Mouse (Mus musculus) limb, embryonic 11.5 days (tissue): ENCODE results near the gene AY074887. TPM values are rescaled to one million over a fixed set of nuclear protein-coding genes. Genes with fewer than 3 reads are reported as not detected.
A peak's percentile ranks its signal among the peaks of the same experiment; 100 is the strongest.

Source experiments
- ATAC-seq: fragments of 200-750 bp; cut with Nextera tagmentation; 2 replicates; pipeline ENCODE4 v1.8.0; 2017; ENCODE audit warnings: low read depth; ENCODE audit not compliant: insufficient number of reproducible peaks, low FRiP score, low TSS enrichment
- DNase-seq: peaks from one replicate; pipeline ENCODE4 v3.0.0-alpha.2; 2015; ENCODE audit warnings: low spot score
- H3K27ac ChIP-seq: fragments of 300-500 bp; sonication (generic); replicated peaks from 2 replicates; pipeline ENCODE4 v1.5.1; 2014; ENCODE audit warnings: low read depth, mild to moderate bottlenecking, low read length
- H3K27me3 ChIP-seq: fragments of 300-500 bp; sonication (generic); 2 replicates; pipeline ENCODE4 v1.6.1; 2014; ENCODE audit warnings: mild to moderate bottlenecking, low read length, mixed read lengths; ENCODE audit not compliant: control insufficient read depth, insufficient read depth
- H3K36me3 ChIP-seq: fragments of 300-500 bp; sonication (generic); 2 replicates; pipeline ENCODE4 v1.6.1; 2014; ENCODE audit warnings: mild to moderate bottlenecking, low read length, moderate library complexity, mixed read lengths; ENCODE audit not compliant: control insufficient read depth, insufficient read depth
- H3K4me1 ChIP-seq: fragments of 300-500 bp; sonication (generic); 2 replicates; pipeline ENCODE4 v1.6.1; 2014; ENCODE audit warnings: low read length, mixed read lengths; ENCODE audit not compliant: control insufficient read depth, insufficient read depth
- H3K4me2 ChIP-seq: fragments of 300-500 bp; sonication (generic); 2 replicates; pipeline ENCODE4 v1.6.1; 2014; ENCODE audit warnings: low read depth, mild to moderate bottlenecking, moderate library complexity; ENCODE audit not compliant: severe bottlenecking
- H3K4me3 ChIP-seq: fragments of 300-500 bp; sonication (generic); 2 replicates; pipeline ENCODE4 v1.5.1; 2014; ENCODE audit warnings: low read depth, low read length
- H3K9ac ChIP-seq: fragments of 300-500 bp; sonication (generic); 2 replicates; pipeline ENCODE4 v1.6.1; 2014; ENCODE audit warnings: mild to moderate bottlenecking, low read length
- H3K9me3 ChIP-seq: fragments of 300-500 bp; sonication (generic); 2 replicates; pipeline ENCODE4 v1.6.1; 2016; ENCODE audit warnings: low read length; ENCODE audit not compliant: control insufficient read depth
- WGBS: fragments of 180-500 bp; shearing (Covaris S2); extraction: QIAGEN DNeasy Blood & Tissue Kit; methylation state at CpG from one replicate; pipeline ENCODE4 v1.1.7; 2014; 5-methylcytosine and 5-hydroxymethylcytosine counted together
- polyA plus RNA-seq: library from polyadenylated mRNA; unstranded; fragments of >200 nt; fragmentation: Nextera tagmentation; extraction: Ambion mirVana; gene quantifications from 2 replicates; pipeline ENCODE4 v1.2.1, GENCODE M21; 2014

Gene AY074887
- polyA plus RNA-seq, result 1.1 TPM in 2 replicates

GRCm38 (mm10) chr9:54950575-54951321 lies at the start of gene AY074887, which contains the start of gene Psma4:
Gene AY074887, minus strand, starts transcription at chr9:54950998.
Gene Psma4, plus strand, starts transcription at chr9:54950790.
- peak within 1 kb of the TSS; percentile 86 for H3K9ac ChIP-seq
- DNase-seq (peak; percentile 95), ATAC-seq (peak; percentile 100)
- under 1% methylated on average over 65 of the region's 65 CpGs for WGBS
- peaks cover 12% of the 10 kb centered on the region for H3K36me3 ChIP-seq
- peak within 1 kb of the TSS; percentile 83 for H3K27ac ChIP-seq
- peak within 1 kb of the TSS; percentile 68 for H3K4me2 ChIP-seq
- H3K4me3 ChIP-seq, result peak within 1 kb of the TSS; percentile 89
- H3K27me3 ChIP-seq, result no peaks in the 10 kb centered on the region
- H3K9me3 ChIP-seq, result no peaks in the 10 kb centered on the region
- peaks cover 9% of the 10 kb centered on the region for H3K4me1 ChIP-seq

GRCm38 (mm10) chr9:54995645-54996044 lies 44.8 kb upstream of the AY074887 start:
- no peak overlapping the region for H3K27ac ChIP-seq
- H3K9ac ChIP-seq, result no peak overlapping the region
- H3K27me3 ChIP-seq, result no peaks in the 10 kb centered on the region
- ATAC-seq, result no peak
- H3K4me3 ChIP-seq, result no peak overlapping the region
- H3K36me3 ChIP-seq, result no peaks in the 10 kb centered on the region
- no peak overlapping the region for H3K4me2 ChIP-seq
- 81% methylated on average over 3 of the region's 3 CpGs for WGBS
- H3K9me3 ChIP-seq, result no peaks in the 10 kb centered on the region
- no peak for DNase-seq
- H3K4me1 ChIP-seq, result no peaks in the 10 kb centered on the region

GRCm38 (mm10) chr9:54994381-54994780 lies 43.6 kb upstream of the AY074887 start:
- Histone ChIP-seq H3K36me3 (no peaks in the 10 kb centered on the region), H3K27ac (no peak overlapping the region), H3K9me3 (no peaks in the 10 kb centered on the region), H3K9ac (no peak overlapping the region), H3K4me3 (no peak overlapping the region), H3K4me2 (no peak overlapping the region), H3K27me3 (no peaks in the 10 kb centered on the region), H3K4me1 (no peaks in the 10 kb centered on the region)
- DNase-seq, result no peak
- WGBS, result 58% methylated on average over 3 of the region's 3 CpGs
- no peak for ATAC-seq

GRCm38 (mm10) chr9:54990362-54990761 lies 39.6 kb upstream of the AY074887 start:
- Histone ChIP-seq H3K27me3 (no peaks in the 10 kb centered on the region), H3K9ac (no peak overlapping the region), H3K4me1 (no peaks in the 10 kb centered on the region), H3K4me3 (no peak overlapping the region), H3K36me3 (no peaks in the 10 kb centered on the region), H3K4me2 (no peak overlapping the region), H3K27ac (no peak overlapping the region), H3K9me3 (no peaks in the 10 kb centered on the region)
- DNase-seq, result no peak
- 78% methylated on average over 3 of the region's 3 CpGs for WGBS
- ATAC-seq, result no peak

- H3K27ac ChIP-seq, result no peak overlapping the region
- ATAC-seq (no peak), DNase-seq (no peak)
- 6% methylated on average over 7 of the region's 7 CpGs for WGBS
- H3K9ac ChIP-seq, result no peak overlapping the region
- H3K9me3 ChIP-seq, result no peaks in the 10 kb centered on the region
- H3K27me3 ChIP-seq, result peaks cover 9% of the 10 kb centered on the region
- no peaks in the 10 kb centered on the region for H3K4me1 ChIP-seq
- peak overlapping the region; percentile 82 for H3K4me2 ChIP-seq
- H3K4me3 ChIP-seq, result peak overlapping the region; percentile 53; the same call in 1 of the 2 replicates
- H3K36me3 ChIP-seq, result no peaks in the 10 kb centered on the region
These were observed 31.6 kb upstream of the AY074887 start for GRCm38 (mm10) chr9:54982401-54982800.

GRCm38 (mm10) chr9:54981291-54982191 lies 30.7 kb upstream of the AY074887 start:
- WGBS, result under 1% methylated on average over 76 of the region's 85 CpGs
- Histone ChIP-seq H3K4me1 (no peaks in the 10 kb centered on the region), H3K36me3 (no peaks in the 10 kb centered on the region), H3K9ac (peak overlapping the region; percentile 59), H3K27ac (no peak overlapping the region), H3K9me3 (no peaks in the 10 kb centered on the region), H3K27me3 (peaks cover 9% of the 10 kb centered on the region), H3K4me2 (peak overlapping the region; percentile 82), H3K4me3 (peak overlapping the region; percentile 53)
- ATAC-seq (peak; percentile 89; the same call in 1 of the 2 replicates), DNase-seq (peak; percentile 77)

- H3K9ac ChIP-seq, result peak within 1 kb of the TSS; percentile 59
- H3K27me3 ChIP-seq, result peaks cover 9% of the 10 kb centered on the region
- WGBS, result 73% methylated on average over 8 of the region's 8 CpGs
- H3K27ac ChIP-seq, result no peak within 1 kb of the TSS
- peak within 1 kb of the TSS; percentile 82 for H3K4me2 ChIP-seq
- H3K9me3 ChIP-seq, result no peaks in the 10 kb centered on the region
- no peak for ATAC-seq
- H3K36me3 ChIP-seq, result no peaks in the 10 kb centered on the region
- DNase-seq, result no peak
- peak within 1 kb of the TSS; percentile 53 for H3K4me3 ChIP-seq
- H3K4me1 ChIP-seq, result no peaks in the 10 kb centered on the region
These were observed 29.9 kb upstream of the AY074887 start, which contains the start of gene Chrna5 for GRCm38 (mm10) chr9:54980674-54981073. Gene Chrna5, plus strand, starts transcription at chr9:54980880.

GRCm38 (mm10) chr9:54969972-54970637 lies 19.3 kb upstream of the AY074887 start:
- Histone ChIP-seq H3K4me2 (no peak overlapping the region), H3K27ac (no peak overlapping the region), H3K36me3 (no peaks in the 10 kb centered on the region), H3K9ac (no peak overlapping the region), H3K9me3 (no peaks in the 10 kb centered on the region), H3K4me1 (no peaks in the 10 kb centered on the region), H3K4me3 (no peak overlapping the region), H3K27me3 (no peaks in the 10 kb centered on the region)
- WGBS, result 73% methylated on average over 8 of the region's 8 CpGs
- DNase-seq (no peak), ATAC-seq (no peak)
